Mouse (Mus musculus) hematopoietic stem cell, adult 5-6 weeks (primary cell): ENCODE measurements around the gene Cog4. TPM values are rescaled to one million over a fixed set of nuclear protein-coding genes. Genes with fewer than 3 reads are reported as not detected.
A peak's percentile ranks its signal among the peaks of the same experiment; 100 is the strongest.

Experiments
- ATAC-seq, 2 experiments: fragments of 125-278 bp in 1 of 2; replicated peaks in 1 of 2; 2 replicates each; pipeline ENCODE4 v1.8.0; 2016 to 2017; ENCODE audit warnings: inconsistent platforms in 2 of 2, mild to moderate bottlenecking in 2 of 2, moderate number of reproducible peaks in 2 of 2, low read depth in 1 of 2, moderate TSS enrichment in 1 of 2; ENCODE audit not compliant: low FRiP score in 2 of 2, poor library complexity in 2 of 2, severe bottlenecking in 2 of 2, insufficient read depth in 1 of 2, low TSS enrichment in 1 of 2
- total RNA-seq: library from RNA; stranded (forward); fragments of 172-1452, 232-1000 nt; gene quantifications from 2 replicates; pipeline ENCODE4 v1.2.3, GENCODE M21; 2017

Gene Cog4
- total RNA-seq, 1 experiment from 2014 or later, result 31.5 TPM

DNA sequence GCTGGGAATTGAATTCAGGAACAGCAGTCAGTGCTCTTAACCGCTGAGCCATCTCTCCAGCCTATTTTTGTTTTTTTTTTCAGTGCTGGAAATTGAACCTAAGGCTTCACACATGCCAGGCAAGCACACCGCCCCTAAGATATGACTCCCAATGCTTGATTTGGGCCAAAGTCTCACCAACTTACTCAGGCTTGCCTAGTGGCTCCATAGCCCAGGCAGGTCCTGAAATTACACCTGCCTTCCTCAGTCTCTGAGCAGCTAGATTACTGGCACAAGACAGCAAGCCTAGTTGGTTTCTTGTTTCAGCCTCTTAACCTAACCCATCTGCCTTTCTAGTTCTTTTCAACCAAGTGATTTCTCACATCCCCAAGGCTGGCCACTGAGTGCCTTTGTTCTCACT, 24.1 kb downstream of the Cog4 start:
- no peak for ATAC-seq

DNA sequence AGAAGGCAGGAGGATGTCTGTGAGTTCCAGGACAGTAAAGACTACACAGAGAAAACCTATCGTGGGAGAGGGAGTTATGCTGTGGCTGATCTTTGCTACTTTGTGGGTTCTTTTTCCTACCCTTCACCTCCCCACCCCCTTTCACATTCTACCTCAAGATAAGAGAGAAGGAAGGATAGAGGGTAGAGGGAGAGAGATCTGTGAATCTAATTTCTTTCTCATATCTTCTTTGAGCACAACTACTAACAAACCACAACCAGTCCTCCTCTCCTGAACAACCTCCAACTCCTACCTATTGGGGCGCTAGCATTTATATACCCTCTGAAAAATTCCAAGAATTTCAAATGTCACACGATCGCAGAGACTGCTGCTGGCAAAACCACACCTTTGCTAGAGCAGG, 31.5 kb downstream of the Cog4 start:
- ATAC-seq, result no peak

DNA sequence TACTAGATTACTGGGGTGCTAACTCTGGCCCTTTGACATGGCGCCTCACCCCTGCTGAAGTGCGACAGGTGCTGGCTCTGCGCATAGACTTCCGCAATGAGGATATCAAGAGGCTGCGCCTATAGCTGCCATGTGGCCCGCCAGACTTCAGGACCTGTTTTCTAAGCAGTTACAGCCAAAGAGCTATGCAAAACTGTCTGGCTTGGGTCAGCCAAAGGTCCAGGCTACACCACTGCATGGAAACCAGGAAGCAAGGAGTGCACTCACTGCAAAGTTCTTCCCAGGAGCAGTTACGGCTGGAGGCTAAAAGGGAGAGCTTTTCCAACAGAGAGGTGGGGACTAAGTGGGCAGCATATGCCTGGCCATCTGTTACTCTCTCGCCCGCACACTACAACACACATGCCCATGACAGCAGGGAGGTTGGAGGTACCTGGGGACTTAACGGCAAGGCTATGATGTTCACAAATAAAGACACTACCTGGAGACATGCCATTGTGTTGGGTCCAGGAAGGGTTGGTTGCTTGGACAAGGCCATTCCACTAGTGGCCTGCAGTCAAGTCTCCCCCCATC, 35.4 kb downstream of the Cog4 start:
- no peak for ATAC-seq

GRCm38 (mm10) chr8:110883824-110884223, 37.4 kb downstream of the Cog4 start:
- no peak for ATAC-seq

GRCm38 (mm10) chr8:110886634-110887033, 40.2 kb downstream of the Cog4 start:
- no peak for ATAC-seq

- no peak for ATAC-seq
These were observed 41.2 kb downstream of the Cog4 start for GRCm38 (mm10) chr8:110887551-110887950.

DNA sequence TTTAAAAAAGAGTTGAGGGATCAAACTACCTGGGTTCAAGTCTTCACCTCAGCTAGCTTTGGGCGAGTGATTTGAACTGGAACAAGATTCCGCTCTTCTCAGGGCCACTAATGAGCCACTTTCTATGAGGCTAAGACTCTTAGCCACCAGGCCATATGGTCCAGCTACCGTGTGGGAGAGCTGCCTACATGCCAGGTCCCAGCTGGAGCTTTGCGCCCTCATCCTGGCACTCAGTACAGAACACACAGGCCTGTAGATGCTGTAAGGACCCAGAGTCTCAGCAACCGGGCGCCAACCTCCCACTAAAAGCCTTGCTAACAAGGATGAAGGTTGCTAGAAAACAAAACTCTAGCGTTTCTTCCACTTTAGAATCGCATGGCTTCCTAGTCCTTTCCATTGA, 42.0 kb downstream of the Cog4 start:
- ATAC-seq, result no peak

- ATAC-seq, result no peak
These were observed 42.5 kb downstream of the Cog4 start for GRCm38 (mm10) chr8:110888860-110889259.

DNA sequence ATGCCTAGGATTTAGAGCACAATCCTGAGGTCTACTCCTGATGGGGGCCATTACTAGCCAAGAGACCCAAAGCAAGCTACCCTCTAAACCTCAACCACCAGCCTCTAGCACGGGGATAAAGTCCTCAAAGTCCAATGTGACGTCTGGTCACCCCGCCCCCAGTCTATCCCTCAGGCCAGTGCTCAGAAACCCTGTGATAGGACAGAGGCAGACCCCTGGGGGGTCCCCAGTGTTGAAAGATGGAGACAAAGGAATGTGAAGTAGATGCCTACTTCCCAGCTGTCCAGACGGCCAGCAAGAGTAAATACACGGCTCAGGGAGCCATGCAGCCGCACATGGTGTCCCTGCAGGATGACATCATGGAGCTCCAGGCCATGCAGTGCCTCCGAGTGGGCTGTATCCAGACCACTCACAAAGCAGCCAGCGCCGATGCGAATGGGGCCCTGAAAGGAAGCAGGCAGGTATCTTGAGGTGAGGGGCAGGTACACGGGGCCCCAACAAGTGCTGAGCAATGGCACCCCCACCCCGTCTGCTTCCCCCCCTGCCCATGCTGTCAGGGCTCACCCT, 43.6 kb downstream of the Cog4 start:
- ATAC-seq, result no peak

GRCm38 (mm10) chr8:110892040-110892439, 45.6 kb downstream of the Cog4 start:
- ATAC-seq, result no peak

DNA sequence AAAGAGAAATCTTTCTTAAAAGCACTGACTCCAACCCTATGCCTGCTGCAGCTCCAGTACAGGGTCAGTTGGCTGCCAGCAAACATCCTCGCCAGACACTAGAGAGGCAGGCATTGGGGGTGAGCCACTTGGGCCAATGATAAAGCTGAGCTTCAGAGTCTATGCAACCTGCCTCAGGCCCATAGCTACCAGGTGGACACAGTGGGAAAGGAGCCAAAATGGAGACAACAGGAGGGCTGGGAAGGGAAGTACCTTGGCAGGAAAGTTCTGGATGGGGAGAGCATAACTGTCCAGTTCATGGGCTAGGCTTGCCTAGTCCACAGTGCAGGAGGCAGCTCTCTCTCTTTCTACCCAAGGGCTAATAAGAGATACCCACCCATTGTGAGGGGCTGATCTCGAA, 46.5 kb downstream of the Cog4 start:
- ATAC-seq, result no peak

- no peak for ATAC-seq
These were observed 48.5 kb downstream of the Cog4 start for GRCm38 (mm10) chr8:110894851-110895250.

- no peak for ATAC-seq
These were observed 48.9 kb downstream of the Cog4 start for GRCm38 (mm10) chr8:110895254-110895653.

DNA sequence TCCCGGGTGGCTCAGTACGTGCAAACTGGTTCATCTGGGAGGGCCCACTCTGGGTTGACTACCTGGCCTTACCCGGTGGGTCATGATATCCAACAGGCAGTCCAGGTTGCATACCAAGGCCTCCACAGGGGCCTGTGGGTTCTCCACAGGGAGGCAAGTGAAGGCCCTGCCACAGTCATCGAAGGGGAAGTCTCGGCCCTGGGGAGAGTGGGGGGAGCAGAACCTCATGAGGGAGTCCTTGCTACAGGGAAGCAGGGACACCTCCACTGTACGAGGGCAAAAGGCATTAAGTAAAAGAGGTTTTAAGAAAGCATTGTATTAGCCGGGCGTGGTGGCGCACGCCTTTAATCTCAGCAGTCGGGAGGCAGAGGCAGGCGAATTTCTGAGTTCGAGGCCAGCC, 49.4 kb downstream of the Cog4 start:
- no peak for ATAC-seq

- no peak for ATAC-seq
These were observed 51.1 kb downstream of the Cog4 start for GRCm38 (mm10) chr8:110897495-110897894.

DNA sequence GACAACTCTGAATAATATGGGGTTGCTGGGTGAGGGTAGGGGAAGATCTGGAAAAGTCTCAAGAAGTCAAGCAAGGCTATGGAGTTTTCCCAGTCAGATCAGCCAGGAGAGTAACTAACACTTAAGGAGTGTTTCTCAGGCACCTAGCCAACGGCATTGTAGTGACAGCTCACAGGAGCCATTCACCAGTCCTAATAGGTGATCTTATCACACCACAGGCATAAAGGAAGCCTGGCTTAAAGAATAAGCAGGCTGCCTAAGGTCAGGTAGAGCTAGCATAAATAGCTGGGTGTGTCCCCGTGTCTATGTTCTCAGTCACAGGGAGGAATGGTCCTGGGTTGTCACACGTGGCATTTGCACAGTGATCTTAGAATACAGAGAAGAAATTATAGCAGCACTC, 54.7 kb downstream of the Cog4 start:
- ATAC-seq, result no peak

GRCm38 (mm10) chr8:110901839-110902578, 55.6 kb downstream of the Cog4 start, which contains the start of gene Fuk:
TSS of gene Fuk (minus strand) at chr8:110902488.
- peak; percentile 93 to 94 for ATAC-seq

- no peak for ATAC-seq
These were observed 56.2 kb downstream of the Cog4 start for GRCm38 (mm10) chr8:110902579-110902965.

- no peak for ATAC-seq
These were observed 59.0 kb downstream of the Cog4 start for GRCm38 (mm10) chr8:110905404-110905803.
